Mouse (Mus musculus): ENCODE data around the gene Pcgf6. TPM values are rescaled to one million over a fixed set of nuclear protein-coding genes. Genes with fewer than 3 reads are reported as not detected.

Pcgf6 gene
- total RNA-seq (2021): 10 to 100 TPM; 25.0 to 26.1 TPM

GRCm38 (mm10) chr19:47050271-47051032 is at the start of gene Pcgf6:
Pcgf6 (minus strand) TSS chr19:47050906.
- peak; percentile 85 for DNase-seq
- intact Hi-C loops (cut with DNase I): no loop called here

GRCm38 (mm10) chr19:47090550-47091156 is 39.9 kb upstream of the Pcgf6 start, which contains the start of the genes Usmg5 and Pdcd11:
Usmg5 (minus strand) TSS chr19:47090647.
Pdcd11 (plus strand) TSS chr19:47090768.
- intact Hi-C loops (cut with DNase I): no loop called here
- peak; percentile 96 for DNase-seq

- no peak for DNase-seq
- intact Hi-C loops (cut with DNase I): no loop called here
These were observed 39.2 kb upstream of the Pcgf6 start for GRCm38 (mm10) chr19:47089718-47090525.

GRCm38 (mm10) chr19:47088226-47088625 is 37.5 kb upstream of the Pcgf6 start:
- intact Hi-C loops (cut with DNase I): no loop called here
- no peak for DNase-seq

- intact Hi-C loops (cut with DNase I): no loop called here
These were observed 17.4 kb upstream of the Pcgf6 start for GRCm38 (mm10) chr19:47067924-47068611.

GRCm38 (mm10) chr19:47067096-47067882 is 16.6 kb upstream of the Pcgf6 start, which contains the start of gene Taf5:
Taf5 (plus strand) TSS chr19:47067746.
- intact Hi-C loops (cut with DNase I): no loop called here

More at GRCm38 (mm10) chr19:47067924-47068611, 17.4 kb upstream of the Pcgf6 start:
- peak; percentile 82 for DNase-seq

GRCm38 (mm10) chr19:47065860-47066259 is 15.2 kb upstream of the Pcgf6 start:
- DNase-seq: no peak
- intact Hi-C loops (cut with DNase I): no loop called here

More at GRCm38 (mm10) chr19:47067096-47067882, 16.6 kb upstream of the Pcgf6 start, which contains the start of gene Taf5:
- peak; percentile 98 for DNase-seq

- intact Hi-C loops (cut with DNase I): no loop called here
- no peak for DNase-seq
These were observed 7.0 kb upstream of the Pcgf6 start for GRCm38 (mm10) chr19:47057684-47058083.

GRCm38 (mm10) chr19:47053471-47053870 is 2.8 kb upstream of the Pcgf6 start:
- intact Hi-C loops (cut with DNase I): no loop called here
- DNase-seq: no peak

- intact Hi-C loops (cut with DNase I): no loop called here
- DNase-seq: no peak
These were observed 2.2 kb upstream of the Pcgf6 start for GRCm38 (mm10) chr19:47052927-47053326.

- no peak for DNase-seq
- intact Hi-C loops (cut with DNase I): no loop called here
These were observed 866 bp downstream of the Pcgf6 start for GRCm38 (mm10) chr19:47049840-47050239.

GRCm38 (mm10) chr19:47049061-47049460 is 1.6 kb downstream of the Pcgf6 start:
- intact Hi-C loops (cut with DNase I): no loop called here
- DNase-seq: no peak

- intact Hi-C loops (cut with DNase I): no loop called here
- no peak for DNase-seq
These were observed 3.4 kb downstream of the Pcgf6 start for GRCm38 (mm10) chr19:47047236-47047833.

GRCm38 (mm10) chr19:47046343-47046742 is 4.4 kb downstream of the Pcgf6 start:
- intact Hi-C loops (cut with DNase I): no loop called here

GRCm38 (mm10) chr19:47043608-47044007 is 7.1 kb downstream of the Pcgf6 start:
- DNase-seq: no peak
- intact Hi-C loops (cut with DNase I): no loop called here

More at GRCm38 (mm10) chr19:47046343-47046742, 4.4 kb downstream of the Pcgf6 start:
- no peak for DNase-seq

- intact Hi-C loops (cut with DNase I): no loop called here
- no peak for DNase-seq
These were observed 9.8 kb downstream of the Pcgf6 start for GRCm38 (mm10) chr19:47040720-47041473.

- intact Hi-C loops (cut with DNase I): no loop called here
- no peak for DNase-seq
These were observed 14.1 kb downstream of the Pcgf6 start for GRCm38 (mm10) chr19:47036596-47036995.

GRCm38 (mm10) chr19:47034916-47035315 is 15.8 kb downstream of the Pcgf6 start:
- no peak for DNase-seq
- intact Hi-C loops (cut with DNase I): no loop called here

Data from left cerebral cortex, postnatal 4 days (tissue).